Mouse (Mus musculus) megakaryocyte, adult 5-6 weeks (primary cell): ENCODE data around the gene Rcn3. TPM values are rescaled to one million over a fixed set of nuclear protein-coding genes. Genes with fewer than 3 reads are reported as not detected.

Source experiments
- ATAC-seq: 2 replicates; pipeline ENCODE4 v1.8.0; 2016; ENCODE audit warnings: mild to moderate bottlenecking, inconsistent platforms; ENCODE audit not compliant: poor library complexity, severe bottlenecking
- total RNA-seq, 2 experiments: library from RNA; stranded (forward) in 1 of 2; stranded (reverse) in 1 of 2; fragments of 153-499, 151-499 nt in 1 of 2; fragments of 221-1000, 200-1000 nt in 1 of 2; gene quantifications; 2 replicates each; pipeline versions ENCODE4 v1.2.3 to v1.2.4; 2015 to 2017

Rcn3 gene
- total RNA-seq, 2 experiments from 2014 or later, result 4.5 to 7.8 TPM

DNA sequence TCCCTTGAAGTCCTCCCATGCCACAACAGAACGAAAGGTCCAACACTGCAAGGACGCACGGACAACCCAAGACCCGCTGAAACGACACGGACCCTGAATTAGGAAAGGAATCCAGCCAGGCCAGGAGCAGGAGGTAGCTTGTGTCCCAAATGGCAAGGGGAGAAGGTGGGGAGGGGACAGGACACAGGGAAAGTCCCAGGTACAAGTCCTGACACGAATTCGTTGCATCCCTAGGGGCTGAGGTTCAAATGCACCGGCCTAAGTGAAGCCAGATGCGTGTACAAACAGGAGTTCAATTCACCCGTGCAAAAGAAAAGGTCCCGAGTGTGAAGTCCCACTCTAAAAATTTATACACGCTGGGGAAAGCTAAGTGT is 40.4 kb downstream of the Rcn3 start:
- ATAC-seq, result no peak

DNA sequence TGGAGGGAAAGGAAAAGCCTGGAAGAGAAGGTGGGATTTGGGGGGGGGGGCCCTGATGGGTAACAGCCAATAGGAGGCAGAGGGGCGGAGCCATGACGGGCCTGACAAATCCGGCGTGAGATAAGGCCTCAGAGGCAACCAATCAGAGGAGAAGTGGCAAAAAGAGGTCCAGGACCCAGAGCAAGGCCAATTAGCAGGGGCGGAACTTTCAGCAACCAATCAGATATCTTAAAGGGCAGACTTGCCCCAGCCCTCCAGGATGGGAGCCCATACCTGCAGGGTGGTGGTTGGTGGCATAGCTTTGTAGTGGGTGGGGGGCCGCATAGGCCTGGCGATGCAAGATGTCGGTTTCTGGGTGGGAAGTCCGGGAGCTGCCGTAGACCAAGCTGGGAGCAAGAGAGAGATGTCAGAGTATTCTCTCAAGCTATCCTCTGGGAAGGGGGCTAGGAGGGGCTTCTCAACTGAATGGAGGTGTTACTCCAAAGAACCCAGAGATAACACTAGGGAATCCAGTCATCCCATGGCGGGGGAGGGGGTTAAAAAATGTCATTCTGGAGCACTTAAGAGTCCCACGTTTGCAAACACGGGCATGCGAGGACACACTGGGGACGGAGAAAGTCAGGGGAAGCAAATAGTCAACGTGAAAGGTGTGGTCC is 40.9 kb downstream of the Rcn3 start:
- no peak for ATAC-seq

DNA sequence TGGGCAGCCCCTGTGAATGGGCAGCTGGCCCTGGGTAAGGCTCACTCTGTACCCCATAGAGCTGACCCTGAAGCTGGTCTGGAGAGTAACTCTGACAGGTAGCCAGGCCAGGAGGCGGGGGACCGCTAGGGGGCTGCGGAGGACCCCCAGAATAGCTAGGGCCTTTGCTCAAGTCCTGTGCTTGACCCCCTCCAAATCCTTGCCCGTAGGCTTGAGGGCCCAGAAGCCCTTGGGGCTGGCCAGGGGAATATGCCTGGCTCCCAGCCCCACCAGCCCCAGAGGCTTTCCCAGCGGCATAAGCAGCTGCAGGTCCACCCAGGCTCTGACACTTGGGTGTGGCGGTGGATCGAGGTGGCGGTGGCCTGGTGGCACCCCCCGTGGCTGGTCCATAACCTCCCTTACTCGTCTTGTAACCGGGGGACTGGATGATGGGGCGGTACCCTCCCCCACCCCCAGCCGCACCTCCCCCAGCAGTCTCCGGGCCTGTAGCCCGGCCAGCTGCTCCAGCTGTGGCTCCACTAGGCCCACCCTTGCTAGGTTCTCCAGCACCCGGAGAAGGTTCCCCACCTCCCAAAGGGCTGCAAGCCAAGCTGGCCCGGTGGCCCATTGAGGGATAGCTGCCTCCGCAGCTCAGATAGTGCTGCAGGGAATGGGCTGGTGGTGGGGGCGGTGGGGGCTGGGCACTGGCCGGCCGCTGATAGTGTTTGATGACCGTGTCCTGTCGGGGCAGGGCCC is 42.9 kb downstream of the Rcn3 start:
- ATAC-seq, result no peak

DNA sequence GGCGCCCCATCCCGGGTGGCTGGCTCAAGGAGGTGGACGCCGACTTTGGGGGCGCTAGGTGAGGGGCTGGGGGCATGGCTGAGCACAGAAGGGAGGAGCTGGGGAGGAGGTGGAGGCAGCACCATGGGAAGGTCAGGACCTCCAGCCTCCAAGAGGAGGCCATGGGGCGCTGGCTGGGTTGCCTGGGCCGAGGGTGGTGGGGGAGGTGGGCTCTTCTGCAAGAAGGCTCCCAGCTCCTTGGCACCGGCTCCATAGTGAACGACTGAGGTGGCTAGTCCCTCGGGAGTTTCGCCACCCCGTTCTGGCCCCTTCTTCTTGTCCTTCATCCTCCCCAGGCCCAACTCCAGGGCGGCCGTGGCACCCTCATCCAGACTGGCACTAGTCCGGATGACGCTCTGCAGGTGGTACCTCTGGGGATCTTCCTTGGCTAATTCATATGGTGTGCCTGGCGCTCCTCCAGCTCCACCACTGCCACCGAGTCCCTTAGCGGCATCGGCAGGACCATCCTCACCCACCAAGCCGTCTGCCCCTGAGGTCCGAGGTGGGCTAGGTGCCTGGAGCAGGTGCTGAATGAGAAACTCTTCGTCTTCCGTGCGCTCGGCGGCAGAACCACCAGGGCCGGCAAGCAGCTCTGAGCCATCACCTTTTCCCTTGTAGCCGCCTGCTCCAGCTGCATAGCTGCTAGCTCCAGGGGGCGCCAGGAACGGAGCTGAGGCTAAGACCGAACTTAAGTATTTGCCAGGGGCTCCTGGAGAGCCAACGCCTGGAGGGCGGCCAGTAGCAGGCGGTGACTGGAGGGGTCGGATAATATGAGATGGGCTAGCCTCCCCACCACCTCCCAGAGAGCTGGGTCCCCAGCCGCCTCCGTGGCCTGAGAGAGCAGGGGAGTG is 43.8 kb downstream of the Rcn3 start:
- no peak for ATAC-seq

DNA sequence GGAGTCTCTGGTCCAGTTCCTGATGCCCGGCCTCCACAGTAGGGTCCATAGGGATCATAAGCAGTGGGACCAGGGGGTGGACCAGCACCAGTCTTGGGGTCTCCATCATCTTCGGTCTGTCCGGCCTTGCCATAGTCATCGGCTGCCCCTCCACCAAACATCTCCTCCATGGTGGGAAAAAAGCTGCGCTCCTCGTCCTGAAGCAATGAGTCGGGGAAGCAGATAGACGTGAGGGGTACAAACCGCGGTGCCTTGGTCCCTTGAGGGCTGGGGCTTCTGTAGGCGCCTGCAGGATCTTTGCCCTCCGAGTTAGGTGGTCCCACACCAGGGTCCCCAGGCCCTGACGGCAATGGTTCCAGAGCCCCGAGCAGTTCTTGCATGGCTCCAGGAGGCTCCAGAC is 44.5 kb downstream of the Rcn3 start:
- no peak for ATAC-seq

DNA sequence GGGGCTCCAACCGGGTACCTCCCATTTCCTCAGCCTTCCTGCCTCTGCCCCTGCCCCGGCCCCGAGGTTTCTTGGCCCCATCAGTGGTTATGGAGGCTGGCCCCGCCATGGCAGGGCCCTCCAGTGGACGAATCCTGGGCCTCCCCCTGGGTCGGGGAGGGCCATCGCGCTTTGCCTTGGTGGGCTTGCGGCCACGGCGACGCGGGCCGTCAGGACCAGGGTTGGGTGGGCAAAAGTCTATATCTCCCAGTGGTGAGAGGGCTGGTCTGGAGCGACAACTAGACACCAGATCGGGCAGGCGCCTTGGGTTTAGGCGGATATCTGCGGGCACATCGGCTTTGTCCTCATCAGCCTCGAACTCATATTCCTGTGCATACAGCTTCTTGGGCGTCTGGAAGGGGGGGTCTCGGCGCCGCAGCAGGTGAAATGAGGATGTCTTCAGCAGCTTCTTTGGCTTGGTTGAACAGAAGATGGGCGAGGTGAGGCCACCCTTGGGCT is 45.1 kb downstream of the Rcn3 start:
- no peak for ATAC-seq

DNA sequence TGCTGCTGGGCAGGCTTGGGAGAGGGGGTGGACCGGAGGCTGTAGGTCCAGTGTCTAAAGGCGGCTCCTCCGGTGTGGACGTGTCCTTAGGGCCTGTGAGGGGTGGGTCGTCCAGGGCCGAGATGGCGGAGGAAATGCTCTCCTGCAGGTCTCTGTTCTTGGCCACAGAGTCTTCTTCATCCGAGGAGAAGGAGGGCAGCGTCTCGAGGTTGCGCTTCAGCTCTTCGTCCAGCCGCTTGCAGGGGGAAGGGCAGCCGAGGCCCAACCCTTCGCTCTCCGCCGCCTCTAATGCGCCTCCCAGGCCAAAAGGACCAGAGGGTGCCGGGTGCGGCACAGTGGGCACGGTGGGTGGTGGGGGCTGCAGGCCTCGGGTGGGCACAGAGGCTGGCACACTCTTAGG is 46.3 kb downstream of the Rcn3 start:
- no peak for ATAC-seq

DNA sequence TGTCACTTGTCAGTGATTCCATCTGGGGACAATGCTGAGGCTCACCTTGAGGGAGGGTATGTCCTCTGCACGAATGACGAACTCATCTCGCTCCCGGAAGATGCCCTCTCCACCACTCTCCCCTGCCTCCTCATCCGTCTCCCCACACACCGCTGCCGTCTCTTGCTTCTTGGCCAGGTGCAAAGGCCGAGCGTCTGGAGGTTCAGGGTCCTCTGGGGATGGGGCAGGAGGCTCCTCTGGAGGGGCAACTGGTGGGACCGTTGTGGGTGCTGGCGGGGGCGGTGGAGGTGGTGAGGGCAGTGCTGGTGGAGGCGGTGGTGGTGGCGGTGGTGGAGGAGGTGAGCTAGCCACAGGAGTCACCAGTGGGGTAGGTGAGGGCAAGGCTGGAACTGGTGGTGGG is 48.7 kb downstream of the Rcn3 start:
- no peak for ATAC-seq

DNA sequence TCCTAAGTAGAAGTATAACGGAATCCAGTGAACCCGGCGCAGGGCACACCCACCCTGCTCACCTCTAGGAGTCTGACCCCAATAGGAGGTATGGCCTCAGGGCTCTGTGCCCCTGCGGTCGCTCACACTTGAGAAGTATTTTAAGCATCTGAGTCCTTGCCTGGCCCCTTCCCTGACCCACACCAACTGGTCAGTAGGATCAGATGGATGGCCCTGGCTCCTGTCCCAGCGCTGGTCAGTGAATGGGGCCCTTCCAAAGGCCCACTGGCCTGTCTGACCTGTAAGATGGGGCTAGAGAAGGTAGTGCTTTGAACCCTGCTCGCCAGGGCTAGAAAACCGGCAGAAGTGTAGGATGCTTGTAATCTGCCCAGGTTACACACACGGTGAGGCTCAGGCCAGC is 51.2 kb downstream of the Rcn3 start:
- no peak for ATAC-seq

DNA sequence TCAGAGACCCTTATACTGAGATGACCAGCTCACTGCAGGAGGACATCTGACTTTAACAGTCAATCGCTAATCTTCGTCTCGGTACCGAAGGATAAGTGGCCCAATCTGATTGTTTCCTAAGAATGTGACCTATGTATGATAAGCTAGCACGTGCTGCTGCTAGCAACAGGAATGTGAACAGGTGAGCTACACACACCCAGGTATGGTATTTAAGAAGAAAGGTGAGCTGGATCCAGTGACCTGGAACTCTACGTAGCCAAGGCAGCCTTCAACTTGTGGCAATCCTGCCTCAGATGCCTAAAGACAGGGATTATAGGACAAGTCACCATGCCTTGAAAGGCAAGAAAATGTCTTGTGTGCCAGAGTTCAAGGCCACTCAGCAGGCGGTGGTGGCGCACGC is 53.6 kb downstream of the Rcn3 start:
- no peak for ATAC-seq

DNA sequence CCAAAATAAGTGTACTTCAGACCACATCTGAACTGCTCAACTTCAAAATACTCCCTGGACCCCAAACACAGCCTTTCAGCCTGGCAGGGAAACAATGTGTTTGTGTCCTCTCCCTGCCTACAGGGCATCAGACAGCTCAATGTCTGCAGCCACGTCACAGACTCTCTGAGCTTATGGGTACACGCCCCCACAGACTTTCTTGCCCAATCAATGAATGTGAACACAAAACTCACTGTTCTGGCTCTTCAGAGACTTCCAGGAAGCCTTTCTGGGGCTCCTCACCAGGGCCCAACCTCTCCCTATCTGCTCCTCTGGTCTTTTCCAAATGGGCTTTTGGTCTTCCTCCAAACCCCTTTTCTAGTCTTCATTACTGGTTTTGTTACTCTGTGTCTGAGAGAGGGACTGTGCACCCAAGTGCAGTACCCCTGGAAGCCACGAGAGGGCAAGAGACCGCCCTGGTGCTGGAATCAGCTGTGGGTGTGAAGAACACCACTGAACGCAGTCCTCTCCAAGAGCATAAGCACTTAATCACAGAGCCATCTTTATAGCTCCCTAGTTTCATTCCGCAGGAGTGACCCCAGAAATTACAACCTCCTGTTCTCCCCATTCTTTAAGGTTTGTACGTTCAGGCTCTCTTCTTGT is 54.2 kb downstream of the Rcn3 start:
- ATAC-seq, result peak; percentile 79

DNA sequence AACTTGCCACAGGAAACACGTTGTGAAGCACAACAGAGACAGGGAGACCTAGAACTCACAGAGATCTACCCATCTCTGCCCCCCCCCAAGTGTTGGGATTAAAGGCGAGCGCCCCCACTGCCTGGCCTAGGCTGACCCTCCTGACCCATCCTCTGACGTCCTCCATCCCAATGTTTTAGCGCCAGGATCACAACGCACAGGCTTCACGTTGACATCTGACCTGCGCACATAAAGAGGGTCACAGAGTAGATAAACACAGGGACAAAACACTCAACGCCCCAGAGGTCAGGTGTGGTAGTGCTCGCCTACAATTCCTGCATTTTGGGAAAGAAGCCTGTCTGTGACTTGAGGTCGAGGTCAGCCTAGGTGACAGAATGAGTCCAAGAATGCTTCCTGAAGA is 55.3 kb downstream of the Rcn3 start:
- no peak for ATAC-seq

DNA sequence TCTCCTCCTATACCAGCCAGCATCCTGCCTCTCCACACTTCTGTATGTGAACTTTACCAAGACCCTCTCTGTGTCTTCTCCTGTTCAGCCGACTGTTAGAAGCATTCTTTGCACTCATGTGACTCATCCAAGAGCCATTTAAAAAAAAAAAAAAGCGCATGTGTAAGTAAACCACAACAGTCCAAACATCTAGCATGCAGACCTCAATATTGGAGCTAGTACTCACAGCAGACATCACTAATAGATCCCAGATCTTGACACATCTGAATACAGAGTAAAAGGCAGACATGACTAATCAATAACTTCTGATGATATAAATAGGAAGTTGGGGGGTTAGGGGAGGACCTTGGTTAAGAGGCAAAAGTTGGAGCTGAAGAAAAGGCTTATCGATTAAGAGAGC is 56.4 kb downstream of the Rcn3 start:
- ATAC-seq, result no peak

DNA sequence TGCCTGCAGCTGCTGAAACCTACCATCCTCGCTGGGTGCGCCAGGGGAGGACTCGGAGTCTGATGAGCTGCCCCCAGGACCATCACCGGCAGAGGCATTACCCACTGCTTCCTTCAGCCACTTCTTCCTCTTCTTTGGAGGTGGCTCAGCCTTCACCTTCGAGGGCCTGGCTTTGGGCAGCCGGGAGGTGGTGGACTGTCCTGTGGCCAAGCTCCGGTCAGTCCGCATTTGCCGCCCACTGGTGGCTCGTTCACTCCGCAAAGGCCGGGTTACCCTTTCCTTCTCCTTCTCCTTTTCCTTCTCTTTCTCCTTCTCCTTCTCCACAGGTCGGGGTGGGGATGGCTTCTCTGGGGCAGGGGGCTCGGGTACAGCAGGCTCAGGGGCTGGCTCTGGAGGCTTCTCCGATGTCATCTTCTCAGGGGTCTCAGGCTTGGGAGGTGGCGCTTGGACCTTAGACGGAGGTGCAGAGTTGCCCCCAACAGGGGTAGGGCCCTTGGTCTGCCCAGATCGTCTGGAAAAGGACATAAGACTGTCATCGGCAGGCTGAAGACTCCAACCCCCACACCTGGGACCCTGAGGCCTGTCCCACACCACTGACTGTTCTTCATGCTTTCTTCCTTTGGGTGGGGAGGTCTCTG is 58.2 kb downstream of the Rcn3 start:
- ATAC-seq, result no peak

Other genes with a start within 250 kb of the Rcn3 start
Only the 30 nearest of the 35 such genes appear.
- 21.3 and 29.0 TPM in 2 replicates for gene Ptov1, start 222.4 kb downstream of the Rcn3 start, total RNA-seq (2015)
- 5.9 and 8.7 TPM in 2 replicates for gene Ptov1, start 222.4 kb downstream of the Rcn3 start, total RNA-seq (2017)
- 19.4 and 23.7 TPM in 2 replicates for gene Med25, start 199.5 kb downstream of the Rcn3 start, total RNA-seq (2015)
- gene Med25, start 199.5 kb downstream of the Rcn3 start, total RNA-seq (2017), result 8.6 and 9.0 TPM in 2 replicates
- gene Fuz, start 196.1 kb downstream of the Rcn3 start, total RNA-seq (2015), result 4.6 and 4.7 TPM in 2 replicates
- 11.1 and 11.3 TPM in 2 replicates for gene Fuz, start 196.1 kb downstream of the Rcn3 start, total RNA-seq (2017)
- 33.2 and 36.1 TPM in 2 replicates for gene Ap2a1, start 162.7 kb downstream of the Rcn3 start, total RNA-seq (2015)
- 20.2 and 33.6 TPM in 2 replicates for gene Ap2a1, start 162.7 kb downstream of the Rcn3 start, total RNA-seq (2017)
- not detected in 2 replicates for gene Tsks, start 149.0 kb downstream of the Rcn3 start, total RNA-seq (2015)
- not detected in 2 replicates for gene Tsks, start 149.0 kb downstream of the Rcn3 start, total RNA-seq (2017)
- gene Cpt1c, start 117.4 kb downstream of the Rcn3 start, total RNA-seq (2015), result not detected in 2 replicates
- gene Cpt1c, start 117.4 kb downstream of the Rcn3 start, total RNA-seq (2017), result 0.12 TPM in 1 of 2 replicates, not detected in the other
- gene Prmt1, start 105.7 kb downstream of the Rcn3 start, total RNA-seq (2015), result 48.4 and 55.7 TPM in 2 replicates
- 40.0 and 42.9 TPM in 2 replicates for gene Prmt1, start 105.7 kb downstream of the Rcn3 start, total RNA-seq (2017)
- 60.8 and 76.8 TPM in 2 replicates for gene Irf3, start 94.6 kb downstream of the Rcn3 start, total RNA-seq (2015)
- 84.8 and 89.4 TPM in 2 replicates for gene Irf3, start 94.6 kb downstream of the Rcn3 start, total RNA-seq (2017)
- 16.8 and 18.7 TPM in 2 replicates for gene Bcl2l12, start 93.5 kb downstream of the Rcn3 start, total RNA-seq (2015)
- 14.1 and 17.7 TPM in 2 replicates for gene Bcl2l12, start 93.5 kb downstream of the Rcn3 start, total RNA-seq (2017)
- gene Scaf1, start 75.9 kb downstream of the Rcn3 start, total RNA-seq (2015), result 22.2 and 23.0 TPM in 2 replicates
- 9.6 and 12.2 TPM in 2 replicates for gene Scaf1, start 75.9 kb downstream of the Rcn3 start, total RNA-seq (2017)
- gene Rras, start 74.3 kb downstream of the Rcn3 start, total RNA-seq (2015), result 77.1 and 78.6 TPM in 2 replicates
- gene Rras, start 74.3 kb downstream of the Rcn3 start, total RNA-seq (2017), result 12.7 and 14.1 TPM in 2 replicates
- gene Prr12, start 39.3 kb downstream of the Rcn3 start, total RNA-seq (2015), result 15.4 and 16.3 TPM in 2 replicates
- gene Prr12, start 39.3 kb downstream of the Rcn3 start, total RNA-seq (2017), result 1.9 and 3.0 TPM in 2 replicates
- gene Nosip, start 29.8 kb downstream of the Rcn3 start, total RNA-seq (2015), result 41.4 and 46.3 TPM in 2 replicates
- 54.2 and 56.8 TPM in 2 replicates for gene Nosip, start 29.8 kb downstream of the Rcn3 start, total RNA-seq (2017)
- gene Prrg2, start 29.5 kb downstream of the Rcn3 start, total RNA-seq (2015), result 6.6 and 8.9 TPM in 2 replicates
- gene Prrg2, start 29.5 kb downstream of the Rcn3 start, total RNA-seq (2017), result 5.4 TPM in 2 replicates
- gene Fcgrt, start 11.6 kb upstream of the Rcn3 start, total RNA-seq (2015), result 22.0 and 22.5 TPM in 2 replicates
- 64.1 and 69.0 TPM in 2 replicates for gene Fcgrt, start 11.6 kb upstream of the Rcn3 start, total RNA-seq (2017)
- gene Rps11, start 32.2 kb upstream of the Rcn3 start, total RNA-seq (2015), result 2,516 and 2,663 TPM in 2 replicates
- gene Rps11, start 32.2 kb upstream of the Rcn3 start, total RNA-seq (2017), result 1,201 and 1,233 TPM in 2 replicates
- 1,652 and 1,953 TPM in 2 replicates for gene Rpl13a, start 36.5 kb upstream of the Rcn3 start, total RNA-seq (2015)
- gene Rpl13a, start 36.5 kb upstream of the Rcn3 start, total RNA-seq (2017), result 2,014 and 2,240 TPM in 2 replicates
- gene Gm45713, start 44.0 kb upstream of the Rcn3 start, total RNA-seq (2015), result not detected in 2 replicates
- not detected in 2 replicates for gene Gm45713, start 44.0 kb upstream of the Rcn3 start, total RNA-seq (2017)
- 22.7 and 29.0 TPM in 2 replicates for gene Flt3l, start 44.2 kb upstream of the Rcn3 start, total RNA-seq (2015)
- gene Flt3l, start 44.2 kb upstream of the Rcn3 start, total RNA-seq (2017), result 17.4 and 17.6 TPM in 2 replicates
- 131 and 132 TPM in 2 replicates for gene Pih1d1, start 62.1 kb upstream of the Rcn3 start, total RNA-seq (2015)
- 43.9 and 51.4 TPM in 2 replicates for gene Pih1d1, start 62.1 kb upstream of the Rcn3 start, total RNA-seq (2017)
- 68.0 and 72.0 TPM in 2 replicates for gene Aldh16a1, start 62.4 kb upstream of the Rcn3 start, total RNA-seq (2015)
- 26.9 and 33.7 TPM in 2 replicates for gene Aldh16a1, start 62.4 kb upstream of the Rcn3 start, total RNA-seq (2017)
- 0.18 TPM in 1 of 2 replicates, not detected in the other for gene Slc17a7, start 71.7 kb upstream of the Rcn3 start, total RNA-seq (2015)
- not detected in 2 replicates for gene Slc17a7, start 71.7 kb upstream of the Rcn3 start, total RNA-seq (2017)
- not detected in 2 replicates for gene Gfy, start 87.3 kb upstream of the Rcn3 start, total RNA-seq (2015)
- not detected in 2 replicates for gene Gfy, start 87.3 kb upstream of the Rcn3 start, total RNA-seq (2017)
- not detected in 2 replicates for gene Pth2, start 88.8 kb upstream of the Rcn3 start, total RNA-seq (2015)
- not detected in 2 replicates for gene Pth2, start 88.8 kb upstream of the Rcn3 start, total RNA-seq (2017)
- not detected in 2 replicates for gene Ccdc155, start 112.7 kb upstream of the Rcn3 start, total RNA-seq (2015)
- not detected in 2 replicates for gene Ccdc155, start 112.7 kb upstream of the Rcn3 start, total RNA-seq (2017)
- 1.0 and 1.6 TPM in 2 replicates for gene Dkkl1, start 119.9 kb upstream of the Rcn3 start, total RNA-seq (2015)
- 1.1 and 5.0 TPM in 2 replicates for gene Dkkl1, start 119.9 kb upstream of the Rcn3 start, total RNA-seq (2017)
- gene Tead2, start 123.5 kb upstream of the Rcn3 start, total RNA-seq (2015), result 0.07 TPM in 1 of 2 replicates, not detected in the other
- not detected in 2 replicates for gene Tead2, start 123.5 kb upstream of the Rcn3 start, total RNA-seq (2017)
- 105 and 111 TPM in 2 replicates for gene Cd37, start 146.9 kb upstream of the Rcn3 start, total RNA-seq (2015)
- gene Cd37, start 146.9 kb upstream of the Rcn3 start, total RNA-seq (2017), result 67.9 and 74.9 TPM in 2 replicates
- not detected in 2 replicates for gene Slc6a16, start 148.9 kb upstream of the Rcn3 start, total RNA-seq (2015)
- not detected in 2 replicates for gene Slc6a16, start 148.9 kb upstream of the Rcn3 start, total RNA-seq (2017)
- 0.27 and 0.78 TPM in 2 replicates for gene Slc6a21, start 185.3 kb upstream of the Rcn3 start, total RNA-seq (2015)
- not detected in 2 replicates for gene Slc6a21, start 185.3 kb upstream of the Rcn3 start, total RNA-seq (2017)